Mouse (Mus musculus) kidney, adult 9 months (tissue): ENCODE data around the gene Szrd1.
"Not testable (repeated sequence)": the region's sequence is repeated elsewhere in the genome, so short reads cannot be mapped to it uniquely, and the experiment has no call there.

Experiments used
- DNase-seq: peaks from one replicate; pipeline ENCODE4 v3.0.0; 2022

The Szrd1 gene

GRCm38 (mm10) chr4:141147112-141148008 lies 7.8 kb upstream of the Szrd1 start, which contains the start of gene Fbxo42:
Gene Fbxo42, plus strand, starts transcription at chr4:141147913.
- DNase-seq = peak; percentile 94

DNA sequence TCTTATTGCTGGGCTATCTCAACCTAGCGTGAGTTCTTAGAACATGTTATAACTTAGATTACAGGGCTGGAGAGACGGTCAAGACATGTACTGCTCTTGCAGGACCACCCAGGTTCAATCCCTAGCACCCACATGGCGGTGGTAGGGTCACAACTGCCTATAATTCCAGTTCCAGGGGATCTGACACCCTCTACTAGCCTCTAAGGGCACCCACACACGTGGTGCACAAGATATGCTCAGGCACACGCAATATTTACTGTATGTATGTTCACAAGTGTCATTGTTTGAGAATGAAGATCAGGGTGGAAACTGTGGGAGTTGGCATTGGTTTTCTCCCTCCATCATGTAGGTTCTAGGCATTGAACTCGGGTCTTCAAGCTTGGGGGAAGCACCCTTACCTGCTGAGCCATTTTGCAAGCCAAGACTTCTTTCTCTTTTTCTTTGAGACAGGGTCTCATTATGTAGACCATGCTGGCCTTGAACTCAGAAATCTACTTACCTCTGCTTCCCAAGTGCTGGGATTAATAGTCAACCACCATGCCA lies 7.0 kb upstream of the Szrd1 start:
- DNase-seq = no peak

DNA sequence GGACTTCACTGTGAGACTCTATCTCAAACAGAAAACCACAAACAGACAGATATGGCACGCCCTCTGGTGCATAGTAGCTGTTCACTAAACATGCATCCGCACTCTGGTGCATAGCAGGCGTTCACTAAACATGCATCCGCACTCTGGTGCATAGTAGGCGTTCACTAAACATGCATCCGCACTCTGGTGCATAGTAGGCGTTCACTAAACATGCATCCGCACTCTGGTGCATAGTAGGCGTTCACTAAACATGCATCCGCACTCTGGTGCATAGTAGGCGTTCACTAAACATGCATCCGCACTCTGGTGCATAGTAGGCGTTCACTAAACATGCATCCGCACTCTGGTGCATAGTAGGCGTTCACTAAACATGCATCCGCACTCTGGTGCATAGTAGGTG lies 5.5 kb upstream of the Szrd1 start:
- not testable (repeated sequence) for DNase-seq

DNA sequence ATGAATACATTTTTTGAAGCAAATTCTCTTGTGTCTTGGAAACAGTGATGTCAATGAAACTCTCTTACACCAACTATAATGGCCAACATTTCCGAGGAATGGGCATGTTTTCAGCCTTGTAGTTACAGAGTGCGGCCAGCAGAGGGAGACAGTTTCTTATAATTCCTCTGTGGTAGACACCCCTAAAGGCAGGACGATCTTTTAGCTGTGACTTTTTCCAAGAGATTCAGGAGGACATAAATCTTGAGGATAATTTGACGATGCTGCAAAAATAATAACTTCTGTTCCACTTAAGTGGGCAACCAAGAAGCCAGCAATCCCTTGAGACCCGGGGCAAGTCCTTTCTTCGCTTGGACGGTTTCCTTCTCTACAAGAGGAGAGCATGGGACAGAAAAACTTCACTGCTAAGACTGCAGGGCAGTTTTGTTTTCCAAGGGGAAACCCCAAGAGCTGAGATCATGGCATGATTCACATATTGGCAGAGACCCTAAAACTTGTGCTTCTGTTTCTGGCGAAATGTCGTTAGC lies 2.8 kb upstream of the Szrd1 start:
- peak; percentile 91 for DNase-seq

DNA sequence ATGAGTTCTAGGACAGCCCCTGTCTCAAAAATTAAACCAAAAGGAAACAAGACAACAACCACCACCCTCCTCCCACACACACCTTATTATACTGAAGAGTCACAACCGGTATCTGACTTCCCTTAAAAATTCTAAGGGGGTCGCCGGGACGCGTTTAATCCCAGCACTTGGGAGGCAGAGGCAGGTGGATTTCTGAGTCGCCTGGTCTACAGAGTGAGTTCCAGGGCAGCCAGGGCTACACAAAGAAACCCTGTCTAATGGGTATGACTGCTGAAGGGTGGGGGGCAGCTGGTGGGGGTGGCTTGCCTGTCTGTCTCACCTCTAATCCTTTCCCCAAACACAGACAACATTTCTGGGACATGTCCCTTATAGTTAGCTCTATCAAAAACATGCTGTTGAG lies 1.4 kb upstream of the Szrd1 start:
- DNase-seq = no peak

DNA sequence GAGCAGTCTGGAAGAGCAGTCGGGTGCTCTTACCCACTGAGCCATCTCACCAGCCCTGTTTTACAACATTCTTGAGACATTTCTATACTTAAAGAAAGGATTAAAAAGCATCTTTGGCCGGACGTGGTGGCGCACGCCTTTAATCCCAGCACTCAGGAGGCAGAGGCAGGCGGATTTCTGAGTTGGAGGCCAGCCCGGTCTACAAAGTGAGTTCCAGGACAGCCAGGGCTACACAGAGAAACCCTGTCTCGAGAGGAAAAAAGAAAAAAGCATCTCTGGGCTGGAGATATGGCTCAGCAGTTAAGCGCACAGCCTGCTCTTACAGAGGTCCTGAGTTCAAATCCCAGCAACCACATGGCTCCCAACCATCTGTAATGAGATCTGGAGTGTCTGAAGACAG lies 779 bp upstream of the Szrd1 start:
- DNase-seq = peak; percentile 33

DNA sequence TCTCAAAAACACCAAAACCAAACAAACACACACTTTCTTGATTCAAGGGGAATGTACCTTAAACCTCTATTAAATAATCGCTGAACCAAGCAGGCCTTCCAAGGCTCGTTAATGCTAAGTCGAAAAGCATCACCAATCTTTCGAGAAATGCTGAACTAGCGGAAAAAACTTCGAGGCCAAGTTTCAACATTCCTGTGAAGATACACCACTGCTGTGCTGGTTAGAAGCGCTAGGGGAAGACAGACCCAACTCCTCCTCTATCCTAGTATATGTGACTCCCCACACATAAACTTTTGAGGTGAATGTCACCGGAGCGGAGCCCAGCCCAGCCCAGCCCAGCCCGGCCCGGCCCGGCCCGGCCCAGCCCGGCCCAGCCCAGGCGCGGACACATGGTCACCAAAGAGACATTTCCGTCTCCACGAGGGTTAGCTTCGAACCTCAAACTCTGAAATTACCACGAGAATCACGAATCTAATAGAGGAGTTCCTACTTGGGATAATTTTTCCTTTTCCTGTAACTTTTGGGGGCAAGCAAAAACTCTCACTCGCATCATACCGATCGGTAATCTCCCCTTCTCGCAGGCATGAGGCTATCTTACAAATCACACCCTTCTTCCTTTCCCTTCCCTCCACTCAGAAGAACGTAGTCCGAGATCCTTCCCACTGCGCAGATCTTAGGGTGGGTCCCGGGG lies 1.0 kb downstream of the Szrd1 start:
- peak; percentile 85 for DNase-seq

DNA sequence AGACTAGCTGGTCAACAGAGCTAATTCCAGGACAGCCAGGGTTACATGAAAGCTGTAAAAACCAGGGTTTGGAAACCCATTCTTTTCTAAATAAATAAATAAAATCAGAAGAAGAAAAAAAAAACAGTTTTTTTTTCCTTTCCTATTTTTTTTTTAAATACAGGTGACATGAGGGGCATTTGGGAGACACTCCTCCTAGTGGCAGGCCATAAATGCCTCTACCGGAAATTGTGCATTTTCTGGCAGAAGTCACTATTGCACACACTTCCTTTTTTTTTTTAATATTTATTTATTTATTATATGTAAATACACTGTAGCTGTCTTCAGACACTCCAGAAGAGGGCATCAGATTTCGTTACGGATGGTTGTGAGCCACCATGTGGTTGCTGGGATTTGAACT lies 1.8 kb downstream of the Szrd1 start:
- DNase-seq = not testable (repeated sequence)

- peak; percentile 44 for DNase-seq
These were observed 3.4 kb downstream of the Szrd1 start for GRCm38 (mm10) chr4:141136126-141136525.

GRCm38 (mm10) chr4:141134751-141135530 lies 4.6 kb downstream of the Szrd1 start:
- peak; percentile 41 for DNase-seq

- peak; percentile 82 for DNase-seq
These were observed 5.5 kb downstream of the Szrd1 start for GRCm38 (mm10) chr4:141134031-141134441.

GRCm38 (mm10) chr4:141133227-141133626 lies 6.3 kb downstream of the Szrd1 start:
- peak; percentile 38 for DNase-seq

DNA sequence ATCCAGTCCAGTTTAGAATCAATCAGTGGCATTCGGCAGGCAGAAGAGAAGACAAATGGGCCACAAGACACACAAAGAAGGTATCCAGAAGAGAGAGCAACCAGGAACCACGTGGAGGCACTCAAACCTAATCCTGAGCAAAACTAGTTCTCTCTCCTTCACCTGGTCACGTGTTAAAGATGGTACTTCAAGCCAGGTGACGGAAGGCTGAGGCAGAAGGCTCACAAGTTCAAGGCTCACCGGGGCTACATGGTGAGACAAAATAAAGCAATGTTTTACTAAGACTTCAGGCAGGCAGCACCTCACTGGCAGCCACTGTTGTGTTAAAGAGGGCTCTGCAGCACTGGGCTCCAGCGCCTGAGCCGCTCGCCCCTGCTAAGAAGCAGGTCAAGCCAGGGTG lies 7.4 kb downstream of the Szrd1 start:
- peak; percentile 54 for DNase-seq

DNA sequence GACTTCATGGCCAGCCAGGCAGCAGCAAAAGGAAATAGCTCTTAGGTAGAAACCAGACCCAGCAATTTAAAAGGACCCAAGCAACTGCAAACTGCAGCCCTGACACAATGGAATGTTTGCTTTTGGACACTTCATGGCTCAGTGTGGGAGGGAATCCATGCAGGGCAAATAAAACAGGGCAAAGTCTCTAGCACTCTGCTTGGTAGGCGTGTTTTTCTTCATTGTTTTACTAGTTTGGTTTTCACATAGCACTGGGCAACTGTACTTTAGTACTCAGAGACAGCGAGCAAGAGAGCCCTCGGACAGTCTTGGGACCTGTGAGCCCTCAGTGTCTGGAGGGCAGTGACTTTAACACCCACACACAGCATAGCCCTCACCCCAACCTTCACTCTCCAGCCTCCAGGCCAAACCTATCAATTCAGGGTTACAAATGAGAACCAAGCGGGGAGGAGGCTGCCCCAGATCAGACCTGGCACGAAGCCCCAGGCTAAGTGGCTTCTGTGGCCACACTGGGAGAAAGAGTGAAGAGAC lies 8.0 kb downstream of the Szrd1 start:
- DNase-seq = peak; percentile 92

DNA sequence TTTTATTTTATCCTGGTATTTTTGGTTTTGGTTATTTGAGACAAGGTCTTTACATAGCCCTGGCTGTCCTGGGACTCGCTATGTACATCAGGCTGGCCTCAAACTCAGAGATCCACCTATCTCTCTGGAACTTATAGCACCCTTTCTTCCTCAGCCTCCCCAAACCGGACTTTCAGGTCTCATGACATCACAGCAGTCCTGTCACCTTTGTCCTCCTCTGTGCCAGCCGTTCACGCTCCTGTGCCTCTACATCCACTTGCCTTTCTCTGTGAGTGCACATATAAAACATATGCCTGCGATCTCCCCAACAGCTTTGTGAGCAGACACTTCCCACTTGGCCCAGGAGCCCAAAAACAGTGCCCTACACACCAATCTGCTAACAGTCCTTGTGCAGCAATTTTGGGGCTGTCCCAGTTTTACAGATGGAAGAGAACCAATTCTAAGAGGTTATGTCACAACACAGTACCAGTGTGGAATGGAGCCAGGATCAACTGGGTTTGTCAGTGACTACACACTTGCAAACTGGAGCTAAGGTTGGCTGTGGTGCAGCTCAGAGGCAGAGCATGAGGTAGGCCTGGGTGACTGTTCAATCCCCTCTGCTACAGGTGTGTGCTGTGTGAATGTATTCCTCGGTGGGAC lies 8.8 kb downstream of the Szrd1 start:
- peak; percentile 66 for DNase-seq

DNA sequence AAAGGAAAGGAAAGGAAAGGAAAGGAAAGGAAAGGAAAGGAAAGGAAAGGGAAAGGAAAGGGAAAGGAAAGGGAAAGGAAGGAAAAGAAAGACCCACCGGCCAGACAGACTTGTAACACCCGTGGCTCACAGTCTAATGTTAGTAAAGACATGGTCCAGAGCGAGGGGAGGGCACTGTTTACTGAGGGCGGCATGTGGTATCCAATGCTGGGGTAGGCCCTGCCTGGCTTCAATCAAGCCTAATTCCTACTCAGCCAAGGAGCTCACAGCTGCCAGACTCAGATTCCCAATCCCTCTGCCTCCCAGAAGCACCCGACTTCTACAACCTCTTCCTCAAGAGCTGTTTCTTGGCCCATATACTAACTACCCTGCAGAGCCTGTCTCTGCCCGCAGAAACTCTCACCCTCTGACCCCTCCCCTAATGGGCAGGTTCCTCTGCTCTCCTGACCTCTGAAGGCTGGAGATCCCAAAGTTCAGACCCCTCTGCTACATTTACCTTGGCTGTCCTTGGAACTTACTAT lies 10.3 kb downstream of the Szrd1 start:
- no peak for DNase-seq

- peak; percentile 59 for DNase-seq
These were observed 16.5 kb downstream of the Szrd1 start for GRCm38 (mm10) chr4:141123065-141123464.

DNA sequence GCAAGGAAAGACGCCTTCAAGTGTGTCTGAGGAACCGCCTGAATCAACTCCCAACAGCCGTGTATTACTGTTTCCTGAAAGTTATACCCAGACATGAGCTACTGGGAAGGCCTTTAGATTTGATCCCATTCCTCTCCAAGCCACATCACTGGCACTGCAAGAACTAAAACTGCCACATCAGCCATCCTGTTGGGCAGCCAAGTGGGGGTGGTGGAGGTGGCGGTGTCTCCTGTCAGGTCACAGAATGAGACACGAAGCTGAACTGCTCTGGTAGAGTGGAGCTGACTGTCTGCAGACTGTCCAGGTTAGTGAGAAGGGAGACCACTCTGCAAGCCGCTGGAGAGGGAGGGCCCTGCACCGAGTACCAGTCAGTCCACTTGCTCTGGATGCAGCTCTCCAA lies 16.9 kb downstream of the Szrd1 start:
- no peak for DNase-seq

GRCm38 (mm10) chr4:141120700-141121099 lies 18.9 kb downstream of the Szrd1 start:
- peak; percentile 40 for DNase-seq

DNA sequence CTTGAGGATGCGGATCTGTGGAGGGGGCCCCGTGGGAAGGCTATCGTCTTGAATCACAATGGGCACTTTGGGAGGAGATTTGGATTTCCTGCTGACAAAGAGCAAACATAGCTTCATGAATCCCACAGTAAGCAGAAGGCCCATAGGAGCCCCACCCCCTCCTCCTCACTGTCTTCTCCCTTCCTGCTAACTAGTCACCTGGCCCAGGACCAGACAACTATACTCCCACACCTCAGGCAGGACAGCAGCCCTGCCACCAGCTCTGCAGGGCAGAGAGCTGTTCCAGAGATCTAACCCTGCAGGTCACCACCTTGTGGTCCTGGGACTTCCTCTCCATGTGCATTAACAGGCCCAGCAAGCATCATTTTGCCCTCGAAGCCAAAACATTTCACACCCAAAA lies 20.9 kb downstream of the Szrd1 start:
- DNase-seq = peak; percentile 25

DNA sequence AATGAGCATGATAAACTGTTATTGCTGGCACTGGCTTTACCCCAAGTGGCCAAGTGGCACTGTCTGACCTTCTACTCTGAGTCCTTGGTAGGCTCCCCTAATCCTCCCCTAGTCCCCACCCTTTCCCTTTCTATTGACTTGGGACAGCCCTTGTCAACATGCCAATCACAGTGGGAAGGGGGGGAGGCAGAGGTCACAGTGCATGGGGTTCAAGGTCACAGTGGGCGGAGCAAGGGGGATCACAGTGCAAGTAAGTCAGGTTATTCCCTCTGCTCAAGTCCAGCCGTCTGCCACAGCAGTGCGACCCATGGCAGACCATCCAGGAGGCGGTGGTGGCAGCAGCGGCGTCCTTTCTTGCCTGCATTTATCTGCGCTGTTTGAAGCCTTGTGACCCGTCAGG lies 24.2 kb downstream of the Szrd1 start:
- DNase-seq = peak; percentile 36

DNA sequence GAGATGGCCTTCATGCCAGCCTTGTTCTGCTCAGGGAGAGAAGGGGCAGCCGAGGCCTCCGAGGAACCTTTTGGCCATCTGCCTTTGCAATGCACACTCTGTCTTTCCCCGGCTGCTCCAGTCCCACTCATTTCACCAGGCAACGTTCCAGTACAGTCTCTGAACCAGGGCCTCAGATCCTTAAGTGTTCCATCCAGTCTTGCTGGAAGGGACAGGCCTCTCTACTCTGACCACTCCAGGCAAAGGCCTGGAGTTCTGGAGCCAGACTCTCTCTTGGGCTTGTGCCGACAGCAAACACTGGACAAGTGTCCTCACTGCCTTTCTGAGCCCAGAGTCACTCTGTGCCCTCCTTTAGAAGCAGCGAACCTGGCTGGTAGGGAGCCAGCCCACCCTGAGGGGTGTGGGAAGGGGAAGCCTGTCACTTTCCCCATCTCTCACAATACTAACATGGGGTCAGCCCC lies 25.0 kb downstream of the Szrd1 start:
- no peak for DNase-seq
